Mouse (Mus musculus) liver, embryonic 11.5 days (tissue): ENCODE measurements at regions not wholly inside any gene's neighbourhood (a gene's known extent, or its start where the extent isn't known, plus 50 kb on each side); places are given as distances from the start of the nearest gene placed in this dataset.

Experiments
- ATAC-seq: fragments of 200-750 bp; cut with Nextera tagmentation; replicated peaks from 2 replicates; pipeline ENCODE4 v1.8.0; 2017; ENCODE audit warnings: moderate number of reproducible peaks, mild to moderate bottlenecking, moderate TSS enrichment, moderate library complexity; ENCODE audit not compliant: low FRiP score
- DNase-seq: peaks from one replicate; pipeline ENCODE4 v3.0.0-alpha.2; 2017; ENCODE audit warnings: low spot score
- H3K27ac ChIP-seq: fragments of 300-500 bp; sonication (generic); 2 replicates; pipeline ENCODE4 v1.5.1; 2014; ENCODE audit warnings: mild to moderate bottlenecking, low read depth, low read length, control low read depth
- H3K27me3 ChIP-seq: fragments of 300-500 bp; sonication (generic); replicated peaks from 2 replicates; pipeline ENCODE4 v1.6.1; 2014; ENCODE audit warnings: low read length, mixed read lengths; ENCODE audit not compliant: control insufficient read depth, insufficient read depth
- H3K36me3 ChIP-seq: fragments of 300-500 bp; sonication (generic); 2 replicates; pipeline ENCODE4 v1.6.1; 2014; ENCODE audit warnings: mild to moderate bottlenecking, low read length, moderate library complexity, mixed read lengths; ENCODE audit not compliant: control insufficient read depth, insufficient read depth
- H3K4me1 ChIP-seq: fragments of 300-500 bp; sonication (generic); replicated peaks from 2 replicates; pipeline ENCODE4 v1.6.1; 2014; ENCODE audit warnings: low read length, mixed read lengths; ENCODE audit not compliant: control insufficient read depth, insufficient read depth
- H3K4me2 ChIP-seq: fragments of 300-500 bp; sonication (generic); 2 replicates; pipeline ENCODE4 v1.6.1; 2014; ENCODE audit warnings: mild to moderate bottlenecking, control low read depth, moderate library complexity
- H3K4me3 ChIP-seq: fragments of 300-500 bp; sonication (generic); 2 replicates; pipeline ENCODE4 v1.5.1; 2014; ENCODE audit warnings: low read depth, low read length, control low read depth
- H3K9ac ChIP-seq: fragments of 300-500 bp; sonication (generic); 2 replicates; pipeline ENCODE4 v1.6.1; 2014; ENCODE audit warnings: low read depth, low read length, control low read depth
- H3K9me3 ChIP-seq: fragments of 300-500 bp; sonication (generic); 2 replicates; pipeline ENCODE4 v1.6.1; 2016; ENCODE audit warnings: low read length, inconsistent platforms, mixed read lengths; ENCODE audit not compliant: control insufficient read depth
- WGBS: fragments of 180-500 bp; shearing (Covaris S2); extraction: QIAGEN DNeasy Blood & Tissue Kit; methylation state at CpG from one replicate; pipeline ENCODE4 v1.1.7; 2014; 5-methylcytosine and 5-hydroxymethylcytosine counted together

DNA sequence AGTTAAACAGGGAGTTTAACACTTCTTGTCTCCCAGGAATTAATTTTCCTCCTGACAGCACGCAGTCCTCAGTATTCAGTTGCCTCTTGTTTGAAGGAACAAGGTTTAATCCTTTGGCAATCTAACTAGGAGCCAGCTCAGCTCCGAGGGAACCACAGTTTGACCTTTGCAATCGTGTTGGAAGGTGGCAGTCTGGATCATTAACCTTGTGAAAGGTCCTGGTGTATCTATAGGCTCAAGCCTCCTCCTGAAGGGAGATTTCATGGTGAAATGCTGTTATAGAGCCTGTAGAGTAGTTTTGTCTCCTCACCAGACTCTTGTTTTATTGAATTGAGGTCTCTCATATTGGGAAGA is 1723.6 kb upstream of the Gm7489 start:
- Histone ChIP-seq H3K36me3 (no peaks in the 10 kb centered on the region), H3K9ac (no peak overlapping the region), H3K27ac (no peak overlapping the region), H3K4me3 (no peak overlapping the region), H3K4me2 (no peak overlapping the region), H3K27me3 (no peaks in the 10 kb centered on the region), H3K4me1 (0 out of 2 replicates have a peak, but pooled peaks cover under 1% of the 10 kb centered on the region), H3K9me3 (no peaks in the 10 kb centered on the region)
- 19% methylated on average over 3 of the region's 3 CpGs for WGBS
- DNase-seq (no peak), ATAC-seq (no peak)

GRCm38 (mm10) chr15:52161568-52162316 is 1723.0 kb upstream of the Gm7489 start:
- H3K27ac ChIP-seq, result no peak overlapping the region
- H3K9me3 ChIP-seq, result no peaks in the 10 kb centered on the region
- ATAC-seq (no peak), DNase-seq (no peak)
- H3K9ac ChIP-seq, result 0 out of 2 replicates have a peak overlapping the region, but pooled peaks have one; percentile 9
- 0 out of 2 replicates have a peak, but pooled peaks cover 3% of the 10 kb centered on the region for H3K4me1 ChIP-seq
- 43% methylated on average over 19 of the region's 19 CpGs for WGBS
- H3K36me3 ChIP-seq, result no peaks in the 10 kb centered on the region
- H3K4me2 ChIP-seq, result peak overlapping the region; percentile 20
- no peaks in the 10 kb centered on the region for H3K27me3 ChIP-seq
- no peak overlapping the region for H3K4me3 ChIP-seq

DNA sequence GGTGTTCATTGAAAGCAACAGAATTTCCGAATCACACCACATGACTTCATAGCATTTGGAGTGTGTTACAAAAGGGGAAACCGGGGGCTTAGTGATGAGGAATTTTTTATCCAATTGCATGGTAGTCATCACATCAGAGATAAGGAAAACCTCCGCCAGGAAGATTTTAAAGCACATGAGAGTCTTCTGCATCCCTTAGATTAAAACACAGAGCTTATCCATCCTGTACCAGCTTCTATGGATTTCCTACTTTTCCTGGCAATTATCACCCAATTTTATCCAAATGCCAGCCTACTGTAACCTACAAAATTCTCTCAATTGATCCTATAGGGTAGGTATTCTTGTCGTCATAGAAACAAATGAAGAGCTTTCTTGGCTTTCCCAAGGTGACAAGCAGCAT is 1718.6 kb upstream of the Gm7489 start:
- H3K4me3 ChIP-seq, result no peak overlapping the region
- 0 out of 2 replicates have a peak, but pooled peaks cover 3% of the 10 kb centered on the region for H3K4me1 ChIP-seq
- no peaks in the 10 kb centered on the region for H3K36me3 ChIP-seq
- no peak for DNase-seq
- H3K4me2 ChIP-seq, result no peak overlapping the region
- no peaks in the 10 kb centered on the region for H3K9me3 ChIP-seq
- H3K9ac ChIP-seq, result no peak overlapping the region
- 61% methylated on average over 4 of the region's 4 CpGs for WGBS
- H3K27ac ChIP-seq, result no peak overlapping the region
- no peaks in the 10 kb centered on the region for H3K27me3 ChIP-seq
- ATAC-seq, result peak; percentile 57

GRCm38 (mm10) chr15:52166595-52167443 is 1717.9 kb upstream of the Gm7489 start:
- no peak overlapping the region for H3K9ac ChIP-seq
- 55% methylated on average over 10 of the region's 10 CpGs for WGBS
- no peak for DNase-seq

DNA sequence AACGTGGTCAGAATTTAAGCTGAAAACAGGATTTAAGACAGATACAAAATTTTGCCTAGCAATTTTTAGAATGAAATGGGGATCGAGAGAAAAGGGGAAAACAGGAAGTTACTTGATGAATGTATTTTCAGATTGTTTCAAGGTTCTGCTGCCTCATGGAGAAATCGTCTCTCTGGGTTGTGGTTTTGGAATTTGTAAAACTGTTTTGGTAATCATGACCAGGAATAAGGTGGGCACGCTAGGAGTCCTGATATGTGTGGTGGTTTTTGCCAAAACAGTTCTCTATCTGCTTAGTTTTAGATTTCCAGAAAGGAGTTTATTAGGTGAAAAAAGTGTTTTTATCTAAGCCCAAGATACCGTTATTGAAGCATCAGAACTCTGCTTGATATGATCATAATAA is 1716.9 kb upstream of the Gm7489 start:
- WGBS, result 63% methylated on average over 5 of the region's 5 CpGs
- 0 out of 2 replicates have a peak, but pooled peaks cover 3% of the 10 kb centered on the region for H3K4me1 ChIP-seq
- no peak overlapping the region for H3K4me3 ChIP-seq
- H3K27ac ChIP-seq, result no peak overlapping the region
- DNase-seq (no peak), ATAC-seq (no peak)
- H3K27me3 ChIP-seq, result no peaks in the 10 kb centered on the region
- H3K4me2 ChIP-seq, result no peak overlapping the region
- H3K9me3 ChIP-seq, result no peaks in the 10 kb centered on the region
- no peaks in the 10 kb centered on the region for H3K36me3 ChIP-seq
- H3K9ac ChIP-seq, result no peak overlapping the region

More at GRCm38 (mm10) chr15:52166595-52167443, 1717.9 kb upstream of the Gm7489 start:
- Histone ChIP-seq H3K27me3 (no peaks in the 10 kb centered on the region), H3K9me3 (no peaks in the 10 kb centered on the region), H3K4me3 (no peak overlapping the region), H3K36me3 (no peaks in the 10 kb centered on the region), H3K27ac (0 out of 2 replicates have a peak overlapping the region, but pooled peaks have one; percentile 16), H3K4me2 (no peak overlapping the region), H3K4me1 (0 out of 2 replicates have a peak, but pooled peaks cover 3% of the 10 kb centered on the region)
- peak; percentile 96 for ATAC-seq

- H3K4me2 ChIP-seq, result no peak overlapping the region
- no peaks in the 10 kb centered on the region for H3K36me3 ChIP-seq
- no peak overlapping the region for H3K4me3 ChIP-seq
- WGBS, result 94% methylated on average over 1 of the region's 1 CpGs
- DNase-seq (no peak), ATAC-seq (no peak)
- H3K9ac ChIP-seq, result no peak overlapping the region
- H3K27ac ChIP-seq, result no peak overlapping the region
- H3K9me3 ChIP-seq, result no peaks in the 10 kb centered on the region
- H3K27me3 ChIP-seq, result no peaks in the 10 kb centered on the region
- no peaks in the 10 kb centered on the region for H3K4me1 ChIP-seq
Measured at GRCm38 (mm10) chr15:52176951-52177350, 1707.8 kb upstream of the Gm7489 start.

GRCm38 (mm10) chr15:52178668-52179067 is 1706.0 kb upstream of the Gm7489 start:
- 58% methylated on average over 3 of the region's 3 CpGs for WGBS

DNA sequence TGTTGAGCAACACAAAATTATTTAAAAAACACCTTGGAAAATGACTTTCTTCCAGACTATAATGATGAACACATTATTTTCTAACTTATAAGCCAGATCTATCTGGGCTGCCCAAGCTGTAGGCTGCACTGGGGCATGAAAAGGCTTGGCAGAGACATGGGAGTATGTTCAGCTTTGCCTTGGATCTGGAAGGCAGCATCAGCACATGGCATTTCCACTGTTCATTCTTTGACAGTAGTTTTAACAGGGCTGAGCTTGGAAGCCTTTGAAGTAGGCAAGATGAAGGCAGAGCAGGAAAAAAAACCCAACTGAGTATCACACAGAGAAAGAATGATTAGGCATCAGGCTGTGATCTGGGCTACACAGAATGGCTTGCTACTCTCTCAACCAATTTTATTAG is 1705.3 kb upstream of the Gm7489 start:
- H3K4me1 ChIP-seq, result no peaks in the 10 kb centered on the region
- no peaks in the 10 kb centered on the region for H3K9me3 ChIP-seq
- no peaks in the 10 kb centered on the region for H3K27me3 ChIP-seq
- no peak overlapping the region for H3K27ac ChIP-seq
- ATAC-seq (no peak), DNase-seq (no peak)
- H3K4me2 ChIP-seq, result no peak overlapping the region
- H3K36me3 ChIP-seq, result no peaks in the 10 kb centered on the region
- no peak overlapping the region for H3K4me3 ChIP-seq
- H3K9ac ChIP-seq, result no peak overlapping the region

More at GRCm38 (mm10) chr15:52178668-52179067, 1706.0 kb upstream of the Gm7489 start:
- H3K9ac ChIP-seq, result no peak overlapping the region
- DNase-seq, result no peak
- no peak overlapping the region for H3K4me2 ChIP-seq
- ATAC-seq, result no peak
- H3K4me1 ChIP-seq, result no peaks in the 10 kb centered on the region
- no peak overlapping the region for H3K4me3 ChIP-seq
- H3K27ac ChIP-seq, result no peak overlapping the region
- no peaks in the 10 kb centered on the region for H3K9me3 ChIP-seq
- H3K36me3 ChIP-seq, result no peaks in the 10 kb centered on the region
- no peaks in the 10 kb centered on the region for H3K27me3 ChIP-seq
